Mouse (Mus musculus) adrenal gland, postnatal 4 days (tissue): ENCODE measurements around the gene Xpnpep3. TPM values are rescaled to one million over a fixed set of nuclear protein-coding genes. Genes with fewer than 3 reads are reported as not detected.
"Not testable (repeated sequence)": the region's sequence is repeated elsewhere in the genome, so short reads cannot be mapped to it uniquely, and the experiment has no call there.

ENCODE experiments used
- DNase-seq, 2 experiments: peaks; one replicate each; pipeline ENCODE4 v3.0.0; 2021 to 2022; ENCODE audit warnings: low spot score in 2 of 2, mixed read lengths in 2 of 2
- total RNA-seq, 2 experiments: library from RNA; stranded (reverse); gene quantifications; 2 replicates each; pipeline ENCODE4 v1.2.3; 2021

Gene Xpnpep3
- total RNA-seq, 2 experiments from 2014 or later = 22.7 to 24.4 TPM

GRCm38 (mm10) chr15:81479446-81480213 is 79.7 kb downstream of the Xpnpep3 start:
- DNase-seq = no peak

GRCm38 (mm10) chr15:81480284-81480683 is 80.3 kb downstream of the Xpnpep3 start:
- DNase-seq = not testable (repeated sequence)

- DNase-seq = no peak
These were observed 81.0 kb downstream of the Xpnpep3 start for GRCm38 (mm10) chr15:81480977-81481379.

- no peak for DNase-seq
These were observed 83.0 kb downstream of the Xpnpep3 start for GRCm38 (mm10) chr15:81482966-81483365.

GRCm38 (mm10) chr15:81483691-81484090 is 83.8 kb downstream of the Xpnpep3 start:
- no peak for DNase-seq

GRCm38 (mm10) chr15:81485483-81485882 is 85.5 kb downstream of the Xpnpep3 start:
- no peak for DNase-seq

GRCm38 (mm10) chr15:81503466-81503865 is 103.5 kb downstream of the Xpnpep3 start:
- DNase-seq = no peak

- DNase-seq = no peak
These were observed 104.1 kb downstream of the Xpnpep3 start for GRCm38 (mm10) chr15:81503995-81504394.

Other genes starting within 250 kb of the Xpnpep3 start
- gene Mrtfa, start 209.4 kb upstream of the Xpnpep3 start, total RNA-seq = 10 to 100 TPM; 33.0 to 39.1 TPM
- 1 to 10 TPM in 1 of 2 experiments, under 1 TPM in 1; 0.99 to 1.0 TPM for gene Mchr1, start 164.6 kb upstream of the Xpnpep3 start, total RNA-seq
- gene Slc25a17, start 39.3 kb upstream of the Xpnpep3 start, total RNA-seq = 10 to 100 TPM; 83.2 to 85.2 TPM
- 100 to 1,000 TPM; 157 to 177 TPM for gene St13, start 61 bp upstream of the Xpnpep3 start, total RNA-seq
- under 1 TPM in 1 of 2 experiments, not detected in 1; 0.31 TPM for gene Dnajb7, start 8.2 kb downstream of the Xpnpep3 start, total RNA-seq
- 100 to 1,000 TPM; 154 to 155 TPM for gene Rbx1, start 66.2 kb downstream of the Xpnpep3 start, total RNA-seq
- gene Ep300, start 185.2 kb downstream of the Xpnpep3 start, total RNA-seq = 10 to 100 TPM; 78.9 to 84.0 TPM